Mouse (Mus musculus) CH12.LX (cell line): ENCODE data around the gene Tuba8.

Experiments
- BHLHE40 ChIP-seq: IDR thresholded peaks from 2 replicates; pipeline ENCODE4 v1.6.1; 2011; ENCODE audit warnings: mild to moderate bottlenecking, low read depth, low read length, improper control_type of control experiment
- CTCF ChIP-seq, 2 experiments: IDR thresholded peaks in 1 of 2; conservative IDR thresholded peaks in 1 of 2; 2 replicates each; pipeline ENCODE4 v1.5.1; 2011 to 2012; ENCODE audit warnings: low read depth in 2 of 2, low read length in 2 of 2, improper control_type of control experiment in 1 of 2, inconsistent platforms in 1 of 2, mild to moderate bottlenecking in 1 of 2, moderate library complexity in 1 of 2
- ELF1 ChIP-seq: IDR thresholded peaks from 2 replicates; pipeline ENCODE4 v1.6.1; 2014; ENCODE audit warnings: low read depth, mild to moderate bottlenecking, inconsistent platforms, low read length, improper control_type of control experiment
- KAT2A ChIP-seq: IDR thresholded peaks from 2 replicates; pipeline ENCODE4 v1.6.1; 2012; ENCODE audit warnings: low read length, improper control_type of control experiment, inconsistent platforms; ENCODE audit not compliant: insufficient replicate concordance
- MAFK ChIP-seq: IDR thresholded peaks from 2 replicates; pipeline ENCODE4 v1.6.1; 2011; ENCODE audit warnings: low read length, improper control_type of control experiment; ENCODE audit not compliant: insufficient replicate concordance
- MAX ChIP-seq: IDR thresholded peaks from 2 replicates; pipeline ENCODE4 v1.6.1; 2011; ENCODE audit warnings: low read length, improper control_type of control experiment
- MXI1 ChIP-seq: IDR thresholded peaks from 2 replicates; pipeline ENCODE4 v1.6.1; 2011; ENCODE audit warnings: mild to moderate bottlenecking, low read depth, low read length, improper control_type of control experiment
- MYC ChIP-seq: IDR thresholded peaks from 2 replicates; pipeline ENCODE4 v1.6.1; 2011; ENCODE audit warnings: low read depth, mild to moderate bottlenecking, improper control_type of control experiment, low read length
- POLR2A ChIP-seq: IDR thresholded peaks from 2 replicates; pipeline ENCODE4 v1.6.1; 2011; ENCODE audit warnings: low read depth, mild to moderate bottlenecking, improper control_type of control experiment, low read length
- SMC3 ChIP-seq: IDR thresholded peaks from 2 replicates; pipeline ENCODE4 v1.6.1; 2011; ENCODE audit warnings: low read depth, low read length, improper control_type of control experiment
- USF1 ChIP-seq: IDR thresholded peaks from 2 replicates; pipeline ENCODE4 v1.6.1; 2014; ENCODE audit warnings: low read depth, mild to moderate bottlenecking, inconsistent platforms, low read length, improper control_type of control experiment
- USF2 ChIP-seq: conservative IDR thresholded peaks from 2 replicates; pipeline ENCODE4 v1.6.1; 2011; ENCODE audit warnings: low read depth, low read length, improper control_type of control experiment

DNA sequence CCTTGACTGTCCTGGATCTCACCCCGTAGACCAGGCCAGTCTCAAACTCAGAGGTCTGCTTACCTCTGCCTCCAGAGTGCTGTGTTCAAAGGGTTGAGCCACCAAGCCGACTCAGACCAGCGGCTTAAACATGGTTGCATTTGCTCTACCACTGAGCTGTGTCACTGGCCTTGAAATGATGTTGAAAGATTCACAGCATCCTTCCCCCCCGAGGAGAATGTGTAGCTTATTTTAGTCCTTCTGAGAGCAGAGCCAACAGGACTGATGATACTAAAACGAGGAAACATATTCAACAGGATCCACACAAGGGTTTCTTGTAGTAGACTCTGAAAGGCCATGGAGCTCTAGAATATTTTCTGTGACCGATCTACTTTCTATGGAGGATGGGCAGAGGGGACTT lies 5.4 kb downstream of the Tuba8 start:
- TF ChIP-seq POLR2A (no peak), MAFK (no peak), CTCF (conservative IDR thresholded peaks at IDR 0.05 in 1 of 2, IDR thresholded peaks at IDR 0.05 in 1 of 2; ENCODE audit: low read depth in 2 of 2, low read length in 2 of 2) (no peak), MYC (no peak), MAX (no peak), KAT2A (no peak), USF2 (no peak), MXI1 (no peak), USF1 (no peak), ELF1 (no peak), BHLHE40 (no peak), SMC3 (no peak)
